Mouse (Mus musculus) ES-Bruce4 (cell line): ENCODE data around the gene Snx32.

Experiments used
- CTCF ChIP-seq: IDR thresholded peaks from one replicate; pipeline ENCODE4 v1.8.1; 2011; ENCODE audit warnings: low read depth, low read length
- EP300 ChIP-seq: IDR thresholded peaks from 2 replicates; pipeline ENCODE4 v1.6.1; 2011; ENCODE audit warnings: low read depth, low read length; ENCODE audit not compliant: insufficient read depth
- POLR2A ChIP-seq: IDR thresholded peaks from one replicate; pipeline ENCODE4 v1.8.1; 2011; ENCODE audit warnings: low read length; ENCODE audit not compliant: insufficient read depth

DNA sequence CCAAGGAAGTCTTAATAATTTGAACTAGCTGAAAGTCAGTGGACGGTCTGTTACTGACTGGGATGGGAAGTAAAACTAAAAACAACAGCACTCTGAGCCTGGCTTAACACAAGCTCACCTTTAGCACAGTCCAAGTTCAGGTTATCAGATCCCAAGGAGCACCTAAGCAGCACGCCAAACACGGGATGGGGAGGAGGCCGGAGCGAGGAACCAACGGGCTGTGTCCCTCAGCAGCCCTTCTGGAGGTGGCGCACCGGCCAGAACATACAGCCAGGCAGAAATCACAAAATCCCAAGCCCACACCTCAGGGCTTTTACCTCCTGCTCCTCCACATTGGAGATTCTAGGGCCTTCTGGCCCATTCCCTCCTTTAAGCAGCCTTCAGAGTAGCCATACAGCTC lies 48.4 kb upstream of the Snx32 start:
- TF ChIP-seq CTCF = no peak
- no peak for TF ChIP-seq POLR2A
- TF ChIP-seq EP300 = no peak
